Mouse (Mus musculus): ENCODE measurements around the gene Rtl10.

GRCm38 (mm10) chr16:18498996-18499395 is 295 bp downstream of the Rtl10 start:
- TF ChIP-seq CTCF (IDR thresholded peaks at IDR 0.05; ENCODE audit: low read depth, low read length) = no peak
- TF ChIP-seq GATA1 (IDR thresholded peaks at IDR 0.05; ENCODE audit: borderline replicate concordance, low read length) = no peak
- no peak for TF ChIP-seq TAL1 (conservative IDR thresholded peaks at IDR 0.05; ENCODE audit: low read depth, low read length)
